Mouse (Mus musculus): ENCODE results near the gene Rsph6a. TPM values are rescaled to one million over a fixed set of nuclear protein-coding genes. Genes with fewer than 3 reads are reported as not detected.

The Rsph6a gene
- polyA plus RNA-seq (2015; fragmentation: Nextera tagmentation; extraction: Ambion mirVana): not detected in 2 replicates

GRCm38 (mm10) chr7:19054047-19054776 is at the start of gene Rsph6a:
Rsph6a (plus strand) TSS chr7:19054690.
- peak within 1 kb of the TSS; percentile 7 for H3K4me3 ChIP-seq
- no peak within 1 kb of the TSS; the same call in 1 of the 2 replicates for H3K27ac ChIP-seq
- WGBS: 28% methylated on average over 33 of the region's 33 CpGs
- H3K9ac ChIP-seq: peak within 1 kb of the TSS; percentile 43; the same call in 1 of the 2 replicates
- peaks cover 62% of the 10 kb centered on the region for H3K36me3 ChIP-seq
- H3K9me3 ChIP-seq: no peaks in the 10 kb centered on the region
- H3K4me1 ChIP-seq: peaks cover 11% of the 10 kb centered on the region
- peak within 1 kb of the TSS; percentile 53 for H3K4me2 ChIP-seq (replicated peaks)
- peak; percentile 37 for ATAC-seq (ENCODE audit: low FRiP score, low read depth)
- no peaks in the 10 kb centered on the region for H3K27me3 ChIP-seq

GRCm38 (mm10) chr7:19005417-19006121 is 48.9 kb upstream of the Rsph6a start:
- peaks cover 29% of the 10 kb centered on the region for H3K36me3 ChIP-seq
- peaks cover 63% of the 10 kb centered on the region for H3K4me1 ChIP-seq
- no peaks in the 10 kb centered on the region for H3K27me3 ChIP-seq
- H3K9me3 ChIP-seq: no peaks in the 10 kb centered on the region
- H3K4me3 ChIP-seq: peak overlapping the region; percentile 92
- H3K9ac ChIP-seq: peak overlapping the region; percentile 95
- no peak overlapping the region for H3K27ac ChIP-seq
- 79% methylated on average over 34 of the region's 34 CpGs for WGBS
- peak overlapping the region; percentile 100 for H3K4me2 ChIP-seq (replicated peaks)
- no peak for ATAC-seq (ENCODE audit: low FRiP score, low read depth)

GRCm38 (mm10) chr7:19006476-19006875 is 48.0 kb upstream of the Rsph6a start:
- no peak overlapping the region for H3K27ac ChIP-seq
- 4% methylated on average over 12 of the region's 12 CpGs for WGBS
- H3K4me2 ChIP-seq (replicated peaks): peak overlapping the region; percentile 100
- 0 out of 2 replicates have a peak overlapping the region, but pooled peaks have one; percentile 95 for H3K9ac ChIP-seq
- no peaks in the 10 kb centered on the region for H3K27me3 ChIP-seq
- H3K9me3 ChIP-seq: no peaks in the 10 kb centered on the region
- H3K36me3 ChIP-seq: peaks cover 29% of the 10 kb centered on the region
- H3K4me3 ChIP-seq: peak overlapping the region; percentile 92
- no peak for ATAC-seq (ENCODE audit: low FRiP score, low read depth)
- peaks cover 58% of the 10 kb centered on the region for H3K4me1 ChIP-seq

GRCm38 (mm10) chr7:19007026-19007977 is 47.2 kb upstream of the Rsph6a start:
- Histone ChIP-seq H3K27ac (no peak overlapping the region), H3K4me1 (peaks cover 58% of the 10 kb centered on the region), H3K9me3 (no peaks in the 10 kb centered on the region), H3K4me3 (peak overlapping the region; percentile 92; the same call in 1 of the 2 replicates), H3K4me2 (replicated peaks) (peak overlapping the region; percentile 100; the same call in 1 of the 2 replicates), H3K36me3 (peaks cover 29% of the 10 kb centered on the region), H3K27me3 (no peaks in the 10 kb centered on the region), H3K9ac (peak overlapping the region; percentile 35)
- ATAC-seq (ENCODE audit: low FRiP score, low read depth): no peak
- 77% methylated on average over 13 of the region's 13 CpGs for WGBS

GRCm38 (mm10) chr7:19010581-19010980 is 43.9 kb upstream of the Rsph6a start:
- Histone ChIP-seq H3K27me3 (no peaks in the 10 kb centered on the region), H3K4me3 (no peak overlapping the region), H3K9ac (no peak overlapping the region), H3K4me1 (peaks cover 49% of the 10 kb centered on the region), H3K36me3 (peaks cover 22% of the 10 kb centered on the region), H3K4me2 (replicated peaks) (no peak overlapping the region), H3K9me3 (no peaks in the 10 kb centered on the region), H3K27ac (no peak overlapping the region)
- ATAC-seq (ENCODE audit: low FRiP score, low read depth): no peak
- 83% methylated on average over 7 of the region's 7 CpGs for WGBS

- Histone ChIP-seq H3K27me3 (no peaks in the 10 kb centered on the region), H3K9me3 (no peaks in the 10 kb centered on the region), H3K27ac (peak overlapping the region; percentile 74), H3K36me3 (peaks cover 8% of the 10 kb centered on the region), H3K4me3 (peak overlapping the region; percentile 41), H3K9ac (peak overlapping the region; percentile 73), H3K4me2 (replicated peaks) (peak overlapping the region; percentile 73), H3K4me1 (peaks cover 33% of the 10 kb centered on the region)
- ATAC-seq (ENCODE audit: low FRiP score, low read depth): peak; percentile 45
- 1% methylated on average over 30 of the region's 31 CpGs for WGBS
Observed at GRCm38 (mm10) chr7:19012025-19012621, 42.4 kb upstream of the Rsph6a start.

GRCm38 (mm10) chr7:19012882-19013281 is 41.6 kb upstream of the Rsph6a start:
- Histone ChIP-seq H3K27ac (peak overlapping the region; percentile 74; the same call in 1 of the 2 replicates), H3K27me3 (no peaks in the 10 kb centered on the region), H3K4me3 (peak overlapping the region; percentile 41; the same call in 1 of the 2 replicates), H3K36me3 (no peaks in the 10 kb centered on the region; the same call in 1 of the 2 replicates), H3K9ac (no peak overlapping the region), H3K4me1 (peaks cover 26% of the 10 kb centered on the region), H3K9me3 (no peaks in the 10 kb centered on the region), H3K4me2 (replicated peaks) (peak overlapping the region; percentile 73; the same call in 1 of the 2 replicates)
- no peak for ATAC-seq (ENCODE audit: low FRiP score, low read depth)
- 29% methylated on average over 2 of the region's 2 CpGs for WGBS

- H3K36me3 ChIP-seq: no peaks in the 10 kb centered on the region
- WGBS: 73% methylated on average over 15 of the region's 15 CpGs
Observed at GRCm38 (mm10) chr7:19014452-19014851, 40.0 kb upstream of the Rsph6a start.

GRCm38 (mm10) chr7:19016042-19016441 is 38.4 kb upstream of the Rsph6a start:
- no peak overlapping the region for H3K4me2 ChIP-seq (replicated peaks)
- no peaks in the 10 kb centered on the region for H3K36me3 ChIP-seq
- no peak overlapping the region for H3K4me3 ChIP-seq
- no peak overlapping the region for H3K27ac ChIP-seq
- peaks cover 15% of the 10 kb centered on the region for H3K27me3 ChIP-seq
- 85% methylated on average over 4 of the region's 4 CpGs for WGBS
- H3K4me1 ChIP-seq: peaks cover 19% of the 10 kb centered on the region
- ATAC-seq (ENCODE audit: low FRiP score, low read depth): no peak
- H3K9me3 ChIP-seq: no peaks in the 10 kb centered on the region
- H3K9ac ChIP-seq: no peak overlapping the region

More at GRCm38 (mm10) chr7:19014452-19014851, 40.0 kb upstream of the Rsph6a start:
- Histone ChIP-seq H3K9ac (no peak overlapping the region), H3K4me1 (peaks cover 19% of the 10 kb centered on the region), H3K27ac (no peak overlapping the region), H3K27me3 (peaks cover under 1% of the 10 kb centered on the region; the same call in 1 of the 2 replicates), H3K4me3 (no peak overlapping the region), H3K4me2 (replicated peaks) (no peak overlapping the region), H3K9me3 (no peaks in the 10 kb centered on the region)
- ATAC-seq (ENCODE audit: low FRiP score, low read depth): no peak

- WGBS: 85% methylated on average over 7 of the region's 7 CpGs
- Histone ChIP-seq H3K27ac (no peak overlapping the region), H3K36me3 (no peaks in the 10 kb centered on the region), H3K4me1 (peaks cover 9% of the 10 kb centered on the region; the same call in 1 of the 2 replicates), H3K9ac (no peak overlapping the region), H3K9me3 (no peaks in the 10 kb centered on the region), H3K4me2 (replicated peaks) (no peak overlapping the region), H3K4me3 (no peak overlapping the region), H3K27me3 (peaks cover 34% of the 10 kb centered on the region)
- no peak for ATAC-seq (ENCODE audit: low FRiP score, low read depth)
Observed at GRCm38 (mm10) chr7:19017909-19018308, 36.6 kb upstream of the Rsph6a start.

GRCm38 (mm10) chr7:19021048-19021447 is 33.4 kb upstream of the Rsph6a start:
- H3K4me2 ChIP-seq (replicated peaks): peak overlapping the region; percentile 93; the same call in 1 of the 2 replicates
- ATAC-seq (ENCODE audit: low FRiP score, low read depth): no peak
- H3K9ac ChIP-seq: no peak overlapping the region; the same call in 1 of the 2 replicates
- no peaks in the 10 kb centered on the region for H3K9me3 ChIP-seq
- peaks cover 44% of the 10 kb centered on the region for H3K27me3 ChIP-seq
- WGBS: 17% methylated on average over 8 of the region's 8 CpGs
- H3K27ac ChIP-seq: no peak overlapping the region
- H3K4me3 ChIP-seq: no peak overlapping the region
- H3K36me3 ChIP-seq: no peaks in the 10 kb centered on the region
- peaks cover 27% of the 10 kb centered on the region for H3K4me1 ChIP-seq
